Mouse (Mus musculus): ENCODE data around the gene Cd9.

GRCm38 (mm10) chr6:125496417-125496816 is 1.8 kb upstream of the Cd9 start:
- TF ChIP-seq POLR2A (IDR thresholded peaks at IDR 0.05; ENCODE audit: insufficient read depth, low read depth, low read length) (no peak), CTCF (IDR thresholded peaks at IDR 0.05) (no peak), EP300 (IDR thresholded peaks at IDR 0.05; ENCODE audit: insufficient read depth, low read depth, low read length) (no peak)
